Mouse (Mus musculus): ENCODE measurements at regions not wholly inside any gene's neighbourhood (a gene's known extent, or its start where the extent isn't known, plus 50 kb on each side); places are given as distances from the start of the nearest gene placed in this dataset.

DNA sequence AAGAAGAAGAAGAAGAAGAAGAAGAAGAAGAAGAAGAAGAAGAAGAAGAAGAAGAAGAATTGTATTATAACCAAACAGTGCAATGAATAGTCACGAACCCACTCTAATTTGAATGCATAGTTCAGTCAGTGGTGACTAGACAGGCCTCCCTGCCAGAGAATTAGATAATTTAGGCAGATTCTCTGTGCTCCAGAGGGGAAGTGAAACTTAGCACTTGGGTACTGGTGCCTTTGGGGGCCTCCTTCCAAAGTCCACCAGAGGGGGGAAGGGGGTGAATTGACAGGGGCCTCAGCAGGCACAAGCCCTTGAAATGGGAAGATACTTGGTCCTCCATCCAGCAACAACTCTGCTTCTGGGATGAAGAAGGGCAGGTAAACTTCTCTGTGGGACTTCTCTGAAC, 169.6 kb downstream of the Tex36 start:
- no peak for ATAC-seq (ENCODE audit: low FRiP score)
- H3K36me3 ChIP-seq (replicated peaks; ENCODE audit: control insufficient read depth, insufficient read depth) = no peaks in the 10 kb centered on the region
- no peaks in the 10 kb centered on the region for H3K4me1 ChIP-seq (replicated peaks; ENCODE audit: control insufficient read depth, insufficient read depth, low read length)
- H3K4me2 ChIP-seq (replicated peaks) = no peak overlapping the region
- no peak overlapping the region for H3K27ac ChIP-seq
- H3K27me3 ChIP-seq (ENCODE audit: control insufficient read depth, insufficient read depth, low read length) = no peaks in the 10 kb centered on the region
- peaks cover 8% of the 10 kb centered on the region for H3K9me3 ChIP-seq (ENCODE audit: control insufficient read depth, low read length)
- no peak for DNase-seq (ENCODE audit: low spot score)
- WGBS = 92% methylated on average over 1 of the region's 1 CpGs
- no peak overlapping the region for H3K4me3 ChIP-seq (replicated peaks; ENCODE audit: low read length)
- no peak overlapping the region for H3K9ac ChIP-seq

DNA sequence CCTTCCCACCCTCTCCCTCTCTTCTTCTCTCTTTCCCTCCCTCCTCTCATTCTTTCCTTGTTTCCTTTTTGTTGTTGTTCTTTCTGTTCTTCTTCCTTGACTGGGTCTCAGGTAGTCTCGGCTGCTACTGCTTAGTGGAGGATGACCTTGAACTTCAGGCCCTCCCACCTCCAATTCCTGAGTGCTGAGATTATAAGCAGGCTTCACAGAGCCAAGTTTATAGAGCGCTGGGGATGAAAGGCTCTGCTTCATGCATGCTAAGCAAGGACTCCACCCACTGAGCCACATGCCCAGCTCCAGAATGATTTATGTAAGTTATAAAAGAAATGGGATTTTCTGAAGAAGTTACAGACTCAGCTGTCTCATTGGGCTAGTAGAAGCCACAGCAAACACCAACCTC, 199.9 kb downstream of the Tex36 start:
- Histone ChIP-seq H3K4me2 (replicated peaks) (no peak overlapping the region), H3K27ac (no peak overlapping the region), H3K4me3 (replicated peaks; ENCODE audit: low read length) (no peak overlapping the region), H3K9ac (no peak overlapping the region), H3K36me3 (replicated peaks; ENCODE audit: control insufficient read depth, insufficient read depth) (no peaks in the 10 kb centered on the region), H3K9me3 (ENCODE audit: control insufficient read depth, low read length) (no peaks in the 10 kb centered on the region), H3K4me1 (replicated peaks; ENCODE audit: control insufficient read depth, insufficient read depth, low read length) (no peaks in the 10 kb centered on the region), H3K27me3 (ENCODE audit: control insufficient read depth, insufficient read depth, low read length) (no peaks in the 10 kb centered on the region)
- no peak for DNase-seq (ENCODE audit: low spot score)
- no peak for ATAC-seq (ENCODE audit: low FRiP score)
- 57% methylated on average over 2 of the region's 2 CpGs for WGBS

DNA sequence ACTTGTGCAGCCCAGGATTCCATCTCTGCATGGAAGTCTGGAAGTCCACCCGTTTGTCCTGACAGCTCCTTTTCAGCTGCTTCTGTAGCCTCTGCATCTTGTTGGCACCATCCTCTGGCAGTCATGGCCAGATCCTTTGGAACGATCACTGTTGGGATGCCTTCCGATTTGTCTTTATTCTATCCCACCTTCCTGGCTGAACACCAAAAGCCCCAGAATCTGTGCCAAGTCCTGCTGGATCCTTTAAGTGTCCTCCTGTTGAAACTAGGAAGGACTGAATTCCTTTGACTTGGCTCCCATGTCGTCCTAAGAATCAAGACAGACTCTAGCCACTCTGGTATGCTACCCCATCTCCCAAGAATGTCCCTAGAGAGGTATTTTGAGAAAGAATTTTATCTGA, 201.3 kb downstream of the Tex36 start:
- WGBS = 59% methylated on average over 4 of the region's 4 CpGs
- no peaks in the 10 kb centered on the region for H3K27me3 ChIP-seq (ENCODE audit: control insufficient read depth, insufficient read depth, low read length)
- H3K27ac ChIP-seq = no peak overlapping the region
- no peak for DNase-seq (ENCODE audit: low spot score)
- H3K4me3 ChIP-seq (replicated peaks; ENCODE audit: low read length) = no peak overlapping the region
- H3K9me3 ChIP-seq (ENCODE audit: control insufficient read depth, low read length) = no peaks in the 10 kb centered on the region
- H3K9ac ChIP-seq = no peak overlapping the region
- no peak for ATAC-seq (ENCODE audit: low FRiP score)
- no peaks in the 10 kb centered on the region for H3K36me3 ChIP-seq (replicated peaks; ENCODE audit: control insufficient read depth, insufficient read depth)
- no peak overlapping the region for H3K4me2 ChIP-seq (replicated peaks)
- H3K4me1 ChIP-seq (replicated peaks; ENCODE audit: control insufficient read depth, insufficient read depth, low read length) = no peaks in the 10 kb centered on the region

DNA sequence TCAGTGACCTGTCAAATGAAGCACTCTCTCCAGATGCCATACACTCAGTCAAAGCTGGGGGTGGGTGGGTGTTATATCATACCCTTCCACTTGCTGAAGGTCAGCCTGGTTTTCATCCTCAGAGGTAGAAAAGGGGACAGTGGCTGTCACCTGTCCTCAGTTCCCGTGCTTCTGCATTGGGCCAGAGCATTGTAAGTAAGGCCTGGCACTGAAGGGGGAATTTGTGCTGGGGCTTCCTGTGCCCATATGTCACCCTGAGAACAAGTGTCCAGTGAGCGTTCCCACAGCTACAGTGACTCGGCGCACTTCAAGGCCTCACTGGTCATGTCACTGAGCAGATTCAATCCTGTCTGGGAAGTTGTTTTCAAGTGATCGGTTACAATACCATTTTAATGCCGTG, 213.2 kb downstream of the Tex36 start:
- no peak overlapping the region for H3K27ac ChIP-seq
- no peak for ATAC-seq (ENCODE audit: low FRiP score)
- H3K27me3 ChIP-seq (ENCODE audit: control insufficient read depth, insufficient read depth, low read length) = no peaks in the 10 kb centered on the region
- no peaks in the 10 kb centered on the region for H3K9me3 ChIP-seq (ENCODE audit: control insufficient read depth, low read length)
- no peaks in the 10 kb centered on the region for H3K36me3 ChIP-seq (replicated peaks; ENCODE audit: control insufficient read depth, insufficient read depth)
- no peak overlapping the region for H3K9ac ChIP-seq
- H3K4me2 ChIP-seq (replicated peaks) = no peak overlapping the region
- no peak overlapping the region for H3K4me3 ChIP-seq (replicated peaks; ENCODE audit: low read length)
- no peak for DNase-seq (ENCODE audit: low spot score)
- no peaks in the 10 kb centered on the region for H3K4me1 ChIP-seq (replicated peaks; ENCODE audit: control insufficient read depth, insufficient read depth, low read length)
- 85% methylated on average over 6 of the region's 6 CpGs for WGBS

DNA sequence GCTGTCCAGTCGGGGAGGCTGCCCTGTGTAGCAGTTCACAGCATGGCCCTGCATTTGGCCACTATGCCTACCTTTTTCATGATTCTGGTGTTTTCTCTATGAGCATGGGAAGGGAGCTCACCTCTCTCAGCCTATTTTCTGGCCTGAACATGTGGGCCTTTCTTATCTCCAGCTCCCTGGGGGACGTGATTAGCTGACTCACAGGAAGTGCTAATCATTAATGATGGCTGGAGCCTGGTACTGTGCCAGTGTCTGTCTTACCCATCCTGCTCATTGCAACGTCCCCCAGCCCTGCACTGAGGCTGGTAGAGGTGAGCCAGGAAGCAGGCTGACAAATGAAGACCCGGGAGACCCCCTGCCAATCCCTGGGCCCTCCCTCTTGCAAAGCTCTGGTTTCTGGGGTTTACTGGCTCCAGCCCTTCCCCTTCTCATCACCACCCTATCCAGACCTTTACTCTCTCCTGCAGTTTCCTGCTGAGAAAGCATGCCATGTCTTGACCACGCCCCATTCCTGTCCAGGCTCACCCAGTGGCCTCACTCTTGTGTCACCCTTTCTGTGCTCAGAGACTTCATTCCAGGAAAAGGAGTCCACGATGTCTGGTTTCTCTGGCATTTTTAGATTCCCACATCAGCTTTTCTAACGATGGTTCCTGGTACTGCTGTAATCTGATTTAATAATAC, 219.8 kb downstream of the Tex36 start:
- H3K9me3 ChIP-seq (ENCODE audit: control insufficient read depth, low read length) = 0 out of 2 replicates have a peak, but pooled peaks cover 3% of the 10 kb centered on the region
- no peak overlapping the region for H3K4me2 ChIP-seq (replicated peaks)
- H3K27me3 ChIP-seq (ENCODE audit: control insufficient read depth, insufficient read depth, low read length) = no peaks in the 10 kb centered on the region
- DNase-seq (ENCODE audit: low spot score) = no peak
- no peaks in the 10 kb centered on the region for H3K4me1 ChIP-seq (replicated peaks; ENCODE audit: control insufficient read depth, insufficient read depth, low read length)
- no peak overlapping the region for H3K9ac ChIP-seq
- no peak overlapping the region for H3K4me3 ChIP-seq (replicated peaks; ENCODE audit: low read length)
- H3K27ac ChIP-seq = no peak overlapping the region
- no peak for ATAC-seq (ENCODE audit: low FRiP score)
- 71% methylated on average over 7 of the region's 7 CpGs for WGBS
- H3K36me3 ChIP-seq (replicated peaks; ENCODE audit: control insufficient read depth, insufficient read depth) = no peaks in the 10 kb centered on the region

DNA sequence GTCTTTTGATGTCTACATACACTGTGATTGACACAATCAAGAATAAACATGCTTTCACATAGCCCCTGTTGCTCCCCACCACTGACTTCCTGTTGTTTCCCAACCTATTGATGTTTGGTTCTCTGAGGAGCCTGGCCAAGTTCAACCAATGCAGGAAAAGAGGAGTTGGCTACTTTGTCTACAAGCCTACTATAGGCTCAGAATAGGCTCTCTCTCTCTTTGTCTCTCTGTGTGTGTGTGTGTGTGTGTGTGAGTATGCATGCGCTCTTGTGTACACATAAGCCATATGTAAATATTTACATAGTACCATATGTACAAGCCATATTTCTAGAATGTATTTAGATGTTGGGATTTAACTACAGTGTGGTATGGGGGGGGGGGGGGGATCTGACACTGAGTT, 222.6 kb downstream of the Tex36 start:
- Histone ChIP-seq H3K27me3 (ENCODE audit: control insufficient read depth, insufficient read depth, low read length) (no peaks in the 10 kb centered on the region), H3K4me3 (replicated peaks; ENCODE audit: low read length) (no peak overlapping the region), H3K36me3 (replicated peaks; ENCODE audit: control insufficient read depth, insufficient read depth) (no peaks in the 10 kb centered on the region), H3K9ac (no peak overlapping the region), H3K4me1 (replicated peaks; ENCODE audit: control insufficient read depth, insufficient read depth, low read length) (no peaks in the 10 kb centered on the region), H3K9me3 (ENCODE audit: control insufficient read depth, low read length) (0 out of 2 replicates have a peak, but pooled peaks cover 3% of the 10 kb centered on the region), H3K27ac (no peak overlapping the region), H3K4me2 (replicated peaks) (no peak overlapping the region)
- 95% methylated on average over 1 of the region's 1 CpGs for WGBS
- ATAC-seq (ENCODE audit: low FRiP score) (no peak), DNase-seq (ENCODE audit: low spot score) (no peak)

DNA sequence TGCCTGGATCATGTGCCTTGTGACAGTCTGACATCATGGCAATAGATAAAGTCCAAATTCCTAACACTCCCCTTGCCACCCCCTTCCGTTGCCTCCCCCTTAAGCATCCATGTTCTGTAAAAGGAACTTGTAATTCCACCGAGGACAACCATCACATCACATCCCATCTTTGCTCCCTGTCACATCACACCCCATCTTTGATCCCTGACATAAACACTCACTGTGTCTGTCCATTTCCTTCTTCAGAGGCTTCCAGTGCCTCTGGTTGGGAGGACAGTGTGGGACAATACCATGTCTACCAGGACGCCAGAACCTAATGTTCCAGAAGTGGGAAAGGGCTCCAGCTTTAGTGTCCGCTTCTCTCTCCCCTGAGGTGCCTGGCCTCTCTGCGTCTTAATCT, 223.6 kb downstream of the Tex36 start:
- Histone ChIP-seq H3K27ac (no peak overlapping the region), H3K4me3 (replicated peaks; ENCODE audit: low read length) (no peak overlapping the region), H3K9me3 (ENCODE audit: control insufficient read depth, low read length) (0 out of 2 replicates have a peak, but pooled peaks cover 3% of the 10 kb centered on the region), H3K9ac (no peak overlapping the region), H3K27me3 (ENCODE audit: control insufficient read depth, insufficient read depth, low read length) (no peaks in the 10 kb centered on the region), H3K4me1 (replicated peaks; ENCODE audit: control insufficient read depth, insufficient read depth, low read length) (no peaks in the 10 kb centered on the region), H3K36me3 (replicated peaks; ENCODE audit: control insufficient read depth, insufficient read depth) (no peaks in the 10 kb centered on the region), H3K4me2 (replicated peaks) (no peak overlapping the region)
- DNase-seq (ENCODE audit: low spot score) = no peak
- no peak for ATAC-seq (ENCODE audit: low FRiP score)
- WGBS = 89% methylated on average over 5 of the region's 5 CpGs

DNA sequence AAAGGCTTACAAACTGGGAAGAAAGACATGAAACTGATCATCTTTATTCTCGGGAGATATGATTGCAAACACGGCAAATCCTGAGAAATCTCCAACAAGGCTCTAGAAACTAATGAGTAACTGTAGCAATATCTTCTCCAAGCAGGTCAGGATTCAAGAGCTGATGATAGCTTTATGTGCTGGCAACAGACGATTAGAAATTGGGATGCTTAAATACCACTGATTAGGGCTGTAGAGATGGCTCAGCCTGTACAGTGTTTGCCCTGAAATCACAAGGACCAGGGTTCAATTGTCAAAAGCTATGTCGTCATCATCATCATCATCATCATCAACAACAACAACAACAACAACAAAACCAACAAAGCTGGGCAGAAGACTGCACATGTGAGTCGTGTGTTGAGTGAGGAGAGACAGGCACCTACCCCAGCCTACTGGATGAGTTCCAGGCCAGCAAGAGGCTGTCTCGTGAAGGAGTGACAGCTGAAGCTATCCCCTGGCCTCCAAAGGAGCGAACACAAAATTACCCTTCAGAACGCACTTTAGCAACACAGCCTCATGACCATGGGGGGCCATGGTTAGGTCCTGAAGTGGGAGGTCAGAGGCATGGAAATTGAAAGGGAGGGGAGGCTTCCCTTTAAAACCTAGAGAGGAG, 225.0 kb downstream of the Tex36 start:
- no peak overlapping the region for H3K4me3 ChIP-seq (replicated peaks; ENCODE audit: low read length)
- 0 out of 2 replicates have a peak, but pooled peaks cover 3% of the 10 kb centered on the region for H3K9me3 ChIP-seq (ENCODE audit: control insufficient read depth, low read length)
- H3K27me3 ChIP-seq (ENCODE audit: control insufficient read depth, insufficient read depth, low read length) = no peaks in the 10 kb centered on the region
- no peak overlapping the region for H3K9ac ChIP-seq
- DNase-seq (ENCODE audit: low spot score) = no peak
- ATAC-seq (ENCODE audit: low FRiP score) = no peak
- 62% methylated on average over 8 of the region's 8 CpGs for WGBS
- H3K27ac ChIP-seq = no peak overlapping the region
- no peak overlapping the region for H3K4me2 ChIP-seq (replicated peaks)
- no peaks in the 10 kb centered on the region for H3K36me3 ChIP-seq (replicated peaks; ENCODE audit: control insufficient read depth, insufficient read depth)
- no peaks in the 10 kb centered on the region for H3K4me1 ChIP-seq (replicated peaks; ENCODE audit: control insufficient read depth, insufficient read depth, low read length)

DNA sequence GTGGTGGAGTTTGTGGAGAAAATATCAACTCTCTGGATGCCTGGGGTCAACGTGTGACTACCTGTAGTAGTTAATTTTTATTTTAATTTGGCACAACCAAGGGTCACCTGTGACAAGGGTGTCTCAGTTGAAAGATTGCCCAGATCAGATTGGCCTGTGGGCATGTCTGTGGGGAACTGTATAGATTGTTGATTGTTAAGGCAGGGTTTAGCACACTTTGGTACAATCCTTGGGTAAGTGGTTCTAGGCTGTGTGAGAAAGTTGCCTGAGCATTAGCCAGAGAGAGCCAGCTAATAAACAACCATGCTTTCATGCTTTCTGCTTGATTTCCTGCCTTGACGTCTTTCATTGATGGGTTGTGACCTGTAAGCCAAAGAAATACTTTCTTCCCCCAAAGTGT, 229.3 kb downstream of the Tex36 start:
- Histone ChIP-seq H3K9ac (no peak overlapping the region), H3K4me2 (replicated peaks) (no peak overlapping the region), H3K9me3 (ENCODE audit: control insufficient read depth, low read length) (no peaks in the 10 kb centered on the region), H3K27ac (no peak overlapping the region), H3K27me3 (ENCODE audit: control insufficient read depth, insufficient read depth, low read length) (no peaks in the 10 kb centered on the region), H3K36me3 (replicated peaks; ENCODE audit: control insufficient read depth, insufficient read depth) (no peaks in the 10 kb centered on the region), H3K4me3 (replicated peaks; ENCODE audit: low read length) (no peak overlapping the region), H3K4me1 (replicated peaks; ENCODE audit: control insufficient read depth, insufficient read depth, low read length) (no peaks in the 10 kb centered on the region)
- WGBS = 58% methylated on average over 2 of the region's 2 CpGs
- DNase-seq (ENCODE audit: low spot score) = no peak
- no peak for ATAC-seq (ENCODE audit: low FRiP score)
